In genomic region chr10:93888590-93888934, GRCm38 (mm10) we compare ENCODE assay signal across 8 mouse cellular contexts. TPM values are rescaled to one million over a fixed set of nuclear protein-coding genes. Genes with fewer than 3 reads are reported as not detected.
A peak's percentile ranks its signal among the peaks of the same experiment; 100 is the strongest.
DNase-seq lines count a peak whose midpoint lies in the region; ATAC-seq and TF ChIP-seq lines count a peak whose summit lies in the region.

No protein-coding gene starts in this region.

- peak overlapping the region; percentile 92; the same call in 1 of the 2 replicates for H3K27ac ChIP-seq in embryonic facial prominence, embryonic 15.5 days (replicated peaks)
- no peak overlapping the region for H3K27ac ChIP-seq in limb, embryonic 11.5 days (replicated peaks; ENCODE audit: low read depth, low read length)
- peak overlapping the region; percentile 93 for H3K27ac ChIP-seq in neural tube, embryonic 15.5 days (replicated peaks)

- ATAC-seq in embryonic facial prominence, embryonic 15.5 days (ENCODE audit: insufficient number of reproducible peaks, low FRiP score, low TSS enrichment, low read depth): no peak
- ATAC-seq in limb, embryonic 11.5 days (ENCODE audit: insufficient number of reproducible peaks, low FRiP score, low TSS enrichment, low read depth): no peak
- no peak for ATAC-seq in neural tube, embryonic 15.5 days (ENCODE audit: low FRiP score)

- no peak for DNase-seq in lung, adult 2 months
- DNase-seq in lung, postnatal 25 days (ENCODE audit: low spot score): no peak
- DNase-seq in limb, embryonic 11.5 days (ENCODE audit: low spot score): no peak
- no peak for DNase-seq in layer of hippocampus, adult 9-11 months
- DNase-seq in layer of hippocampus, adult 8-10 months (ENCODE audit: low spot score in 2 of 2): no peak
- DNase-seq in right cerebral cortex, postnatal 25 days: no peak

- H3K27me3 ChIP-seq in embryonic facial prominence, embryonic 15.5 days: no peaks in the 10 kb centered on the region
- no peaks in the 10 kb centered on the region for H3K27me3 ChIP-seq in limb, embryonic 11.5 days (ENCODE audit: control insufficient read depth, insufficient read depth, low read length)
- H3K27me3 ChIP-seq in neural tube, embryonic 15.5 days (replicated peaks): no peaks in the 10 kb centered on the region

- TF ChIP-seq CTCF in lung, adult 2 months (IDR thresholded peaks at IDR 0.05; ENCODE audit: insufficient read depth, low read length): no peak

- H3K4me1 ChIP-seq in lung, adult 2 months (ENCODE audit: control insufficient read depth, insufficient read depth, low read length): peaks cover 7% of the 10 kb centered on the region; the same call in 1 of the 2 replicates
- H3K4me1 ChIP-seq in embryonic facial prominence, embryonic 15.5 days: peaks cover 9% of the 10 kb centered on the region
- H3K4me1 ChIP-seq in limb, embryonic 11.5 days (ENCODE audit: control insufficient read depth, insufficient read depth, low read length): no peaks in the 10 kb centered on the region
- peaks cover 19% of the 10 kb centered on the region for H3K4me1 ChIP-seq in neural tube, embryonic 15.5 days

- H3K36me3 ChIP-seq in embryonic facial prominence, embryonic 15.5 days: peaks cover 29% of the 10 kb centered on the region
- H3K36me3 ChIP-seq in limb, embryonic 11.5 days (ENCODE audit: control insufficient read depth, insufficient read depth, low read length): peaks cover 22% of the 10 kb centered on the region
- H3K36me3 ChIP-seq in neural tube, embryonic 15.5 days: peaks cover 27% of the 10 kb centered on the region

- H3K4me2 ChIP-seq in embryonic facial prominence, embryonic 15.5 days (replicated peaks): peak overlapping the region; percentile 62
- peak overlapping the region; percentile 78 for H3K4me2 ChIP-seq in limb, embryonic 11.5 days (ENCODE audit: low read depth, severe bottlenecking)
- H3K4me2 ChIP-seq in neural tube, embryonic 15.5 days: peak overlapping the region; percentile 81

- H3K4me3 ChIP-seq in lung, adult 2 months (replicated peaks; ENCODE audit: extremely low read depth, low read depth, low read length): peak overlapping the region; percentile 91
- peak overlapping the region; percentile 96 for H3K4me3 ChIP-seq in embryonic facial prominence, embryonic 15.5 days (replicated peaks)
- peak overlapping the region; percentile 98 for H3K4me3 ChIP-seq in limb, embryonic 11.5 days (ENCODE audit: low read depth, low read length)
- peak overlapping the region; percentile 71 for H3K4me3 ChIP-seq in neural tube, embryonic 15.5 days (replicated peaks)

- no peak for TF ChIP-seq POLR2A in lung, adult 2 months (IDR thresholded peaks at IDR 0.05; ENCODE audit: borderline replicate concordance, extremely low read depth, low read depth, low read length)

- WGBS in lung, adult 2 months: 14% methylated on average over 10 of the region's 10 CpGs
- WGBS in embryonic facial prominence, embryonic 15.5 days: 10% methylated on average over 10 of the region's 10 CpGs
- WGBS in limb, embryonic 11.5 days: 21% methylated on average over 10 of the region's 10 CpGs
- WGBS in neural tube, embryonic 15.5 days: 16% methylated on average over 10 of the region's 10 CpGs

- H3K9ac ChIP-seq in embryonic facial prominence, embryonic 15.5 days: peak overlapping the region; percentile 96
- peak overlapping the region; percentile 94 for H3K9ac ChIP-seq in limb, embryonic 11.5 days (ENCODE audit: low read length)
- H3K9ac ChIP-seq in neural tube, embryonic 15.5 days (replicated peaks): peak overlapping the region; percentile 89

- no peaks in the 10 kb centered on the region for H3K9me3 ChIP-seq in embryonic facial prominence, embryonic 15.5 days (replicated peaks)
- H3K9me3 ChIP-seq in limb, embryonic 11.5 days (ENCODE audit: control insufficient read depth, low read length): no peaks in the 10 kb centered on the region
- H3K9me3 ChIP-seq in neural tube, embryonic 15.5 days (replicated peaks): no peaks in the 10 kb centered on the region

RNA-seq across cellular contexts. Expression of gene Metap2, which starts 8.3 kb away (rescaled TPM):
- polyA plus RNA-seq in lung, adult 2 months (2012; rRNA removed): 32.1 and 42.0 TPM in 2 replicates
- polyA plus RNA-seq in embryonic facial prominence, embryonic 15.5 days (2015; fragmentation: Nextera tagmentation; extraction: Ambion mirVana): 174 and 185 TPM in 2 replicates
- 263 and 275 TPM in 2 replicates for polyA plus RNA-seq in limb, embryonic 11.5 days (2014; fragmentation: Nextera tagmentation; extraction: Ambion mirVana)
- polyA plus RNA-seq in neural tube, embryonic 15.5 days (2015; fragmentation: Nextera tagmentation; extraction: Ambion mirVana): 159 and 172 TPM in 2 replicates
- 100 to 1,000 TPM; 105 to 123 (median 120) TPM for total RNA-seq in layer of hippocampus, adult 8-10 months (2022)

RNA-seq across cellular contexts. Expression of gene Usp44, which starts 57.2 kb away (rescaled TPM):
- polyA plus RNA-seq in lung, adult 2 months (2012; rRNA removed): 0.24 and 0.37 TPM in 2 replicates
- polyA plus RNA-seq in embryonic facial prominence, embryonic 15.5 days (2015; fragmentation: Nextera tagmentation; extraction: Ambion mirVana): 1.3 TPM in 2 replicates
- polyA plus RNA-seq in limb, embryonic 11.5 days (2014; fragmentation: Nextera tagmentation; extraction: Ambion mirVana): 1.3 and 1.9 TPM in 2 replicates
- polyA plus RNA-seq in neural tube, embryonic 15.5 days (2015; fragmentation: Nextera tagmentation; extraction: Ambion mirVana): 0.08 and 0.37 TPM in 2 replicates
- total RNA-seq in layer of hippocampus, adult 8-10 months (2022): not detected
